Mouse (Mus musculus) kidney, postnatal 0 days (tissue): ENCODE data around the gene Hspbap1. TPM values are rescaled to one million over a fixed set of nuclear protein-coding genes. Genes with fewer than 3 reads are reported as not detected.

ENCODE experiments used
- ATAC-seq: fragments of 200-750 bp; cut with Nextera tagmentation; replicated peaks from 2 replicates; pipeline ENCODE4 v1.8.0; 2017; ENCODE audit warnings: low read depth, moderate number of reproducible peaks, moderate TSS enrichment, moderate library complexity; ENCODE audit not compliant: low FRiP score
- DNase-seq: peaks from one replicate; pipeline ENCODE4 v3.0.0-alpha.2; 2016; ENCODE audit warnings: low spot score
- H3K27ac ChIP-seq: fragments of 300-500 bp; sonication (generic); 2 replicates; pipeline ENCODE4 v1.5.1; 2014; ENCODE audit warnings: mild to moderate bottlenecking
- H3K27me3 ChIP-seq: fragments of 300-500 bp; sonication (generic); 2 replicates; pipeline ENCODE4 v1.6.1; 2014; ENCODE audit warnings: low read length, mixed read lengths; ENCODE audit not compliant: insufficient read depth
- H3K36me3 ChIP-seq: fragments of 300-500 bp; sonication (generic); 2 replicates; pipeline ENCODE4 v1.6.1; 2014; ENCODE audit warnings: low read length, mixed read lengths; ENCODE audit not compliant: insufficient read depth
- H3K4me1 ChIP-seq: fragments of 300-500 bp; sonication (generic); replicated peaks from 2 replicates; pipeline ENCODE4 v1.6.1; 2014; ENCODE audit warnings: antibody characterized with exemption, low read length, mixed read lengths; ENCODE audit not compliant: insufficient read depth
- H3K4me2 ChIP-seq: fragments of 300-500 bp; sonication (generic); 2 replicates; pipeline ENCODE4 v1.6.1; 2014; ENCODE audit warnings: mild to moderate bottlenecking, low read length, moderate library complexity, mixed read lengths
- H3K4me3 ChIP-seq: fragments of 300-500 bp; sonication (generic); replicated peaks from 2 replicates; pipeline ENCODE4 v1.5.1; 2014; ENCODE audit warnings: low read depth, low read length
- H3K9ac ChIP-seq: fragments of 300-500 bp; sonication (generic); 2 replicates; pipeline ENCODE4 v1.6.1; 2014; ENCODE audit warnings: low read depth, low read length
- H3K9me3 ChIP-seq: fragments of 300-500 bp; sonication (generic); replicated peaks from 2 replicates; pipeline ENCODE4 v1.6.1; 2016; ENCODE audit warnings: low read length, inconsistent platforms, mixed read lengths
- CTCF ChIP-seq: IDR thresholded peaks from 2 replicates; pipeline ENCODE4 v1.5.1; 2016; ENCODE audit warnings: antibody characterized with exemption, low read depth, mild to moderate bottlenecking, moderate library complexity
- WGBS: fragments of 180-500 bp; shearing (Covaris S2); extraction: QIAGEN DNeasy Blood & Tissue Kit; methylation state at CpG from one replicate; pipeline ENCODE4 v1.1.7; 2014; 5-methylcytosine and 5-hydroxymethylcytosine counted together
- polyA plus RNA-seq: library from polyadenylated mRNA; unstranded; fragments of >200 nt; fragmentation: Nextera tagmentation; extraction: Ambion mirVana; gene quantifications from 2 replicates; pipeline ENCODE4 v1.2.1, GENCODE M21; 2015

Gene Hspbap1
- polyA plus RNA-seq, 1 experiment from 2014 or later: 10.8 TPM

- H3K27me3 ChIP-seq: no peaks in the 10 kb centered on the region
- no peak overlapping the region for H3K27ac ChIP-seq
- WGBS: 62% methylated on average over 7 of the region's 7 CpGs
- no peak overlapping the region for H3K4me3 ChIP-seq
- H3K9me3 ChIP-seq: no peaks in the 10 kb centered on the region
- no peak overlapping the region for H3K9ac ChIP-seq
- DNase-seq: no peak
- TF ChIP-seq CTCF: no peak
- H3K4me2 ChIP-seq: no peak overlapping the region
- no peak for ATAC-seq
- no peaks in the 10 kb centered on the region for H3K4me1 ChIP-seq
- H3K36me3 ChIP-seq: no peaks in the 10 kb centered on the region
Measured at GRCm38 (mm10) chr16:35784134-35784725, 14.1 kb downstream of the Hspbap1 start.

GRCm38 (mm10) chr16:35787163-35787562 is 17.0 kb downstream of the Hspbap1 start:
- Histone ChIP-seq H3K27ac (no peak overlapping the region), H3K9me3 (no peaks in the 10 kb centered on the region), H3K4me1 (no peaks in the 10 kb centered on the region), H3K27me3 (no peaks in the 10 kb centered on the region), H3K4me2 (no peak overlapping the region), H3K4me3 (no peak overlapping the region), H3K36me3 (no peaks in the 10 kb centered on the region; the same call in none of the 2 replicates), H3K9ac (no peak overlapping the region)
- ATAC-seq (no peak), DNase-seq (no peak)
- 82% methylated on average over 6 of the region's 6 CpGs for WGBS
- no peak for TF ChIP-seq CTCF

- DNase-seq (no peak), ATAC-seq (no peak)
- Histone ChIP-seq H3K36me3 (no peaks in the 10 kb centered on the region; the same call in none of the 2 replicates), H3K4me2 (no peak overlapping the region), H3K9ac (no peak overlapping the region), H3K4me1 (no peaks in the 10 kb centered on the region), H3K27ac (no peak overlapping the region), H3K9me3 (no peaks in the 10 kb centered on the region), H3K4me3 (no peak overlapping the region), H3K27me3 (no peaks in the 10 kb centered on the region)
- TF ChIP-seq CTCF: no peak
- 69% methylated on average over 8 of the region's 8 CpGs for WGBS
Measured at GRCm38 (mm10) chr16:35787568-35788189, 17.5 kb downstream of the Hspbap1 start.

- Histone ChIP-seq H3K27me3 (no peaks in the 10 kb centered on the region), H3K9me3 (no peaks in the 10 kb centered on the region), H3K36me3 (no peaks in the 10 kb centered on the region; the same call in none of the 2 replicates), H3K4me2 (no peak overlapping the region), H3K4me1 (no peaks in the 10 kb centered on the region), H3K4me3 (no peak overlapping the region), H3K27ac (no peak overlapping the region), H3K9ac (no peak overlapping the region)
- ATAC-seq (no peak), DNase-seq (no peak)
- 89% methylated on average over 6 of the region's 6 CpGs for WGBS
- TF ChIP-seq CTCF: no peak
Measured at GRCm38 (mm10) chr16:35788330-35788729, 18.2 kb downstream of the Hspbap1 start.

- no peaks in the 10 kb centered on the region; the same call in none of the 2 replicates for H3K36me3 ChIP-seq
- TF ChIP-seq CTCF: no peak
- no peak overlapping the region for H3K4me3 ChIP-seq
- ATAC-seq: no peak
- no peak overlapping the region for H3K9ac ChIP-seq
- H3K27ac ChIP-seq: no peak overlapping the region
- no peaks in the 10 kb centered on the region for H3K27me3 ChIP-seq
- H3K9me3 ChIP-seq: no peaks in the 10 kb centered on the region
- no peak overlapping the region for H3K4me2 ChIP-seq
- 82% methylated on average over 6 of the region's 6 CpGs for WGBS
- DNase-seq: no peak
- no peaks in the 10 kb centered on the region for H3K4me1 ChIP-seq
Measured at GRCm38 (mm10) chr16:35791962-35792521, 21.9 kb downstream of the Hspbap1 start.

GRCm38 (mm10) chr16:35802163-35802562 is 32.0 kb downstream of the Hspbap1 start:
- Histone ChIP-seq H3K27me3 (no peaks in the 10 kb centered on the region), H3K9me3 (no peaks in the 10 kb centered on the region), H3K4me1 (no peaks in the 10 kb centered on the region), H3K4me2 (no peak overlapping the region), H3K4me3 (no peak overlapping the region), H3K9ac (no peak overlapping the region), H3K27ac (no peak overlapping the region), H3K36me3 (no peaks in the 10 kb centered on the region)
- WGBS: 76% methylated on average over 7 of the region's 7 CpGs
- ATAC-seq (no peak), DNase-seq (no peak)
- no peak for TF ChIP-seq CTCF
